Mouse (Mus musculus) ES-E14 (cell line): ENCODE measurements around the gene Trpm8.

Experiments used
- CHD2 ChIP-seq: IDR thresholded peaks from 2 replicates; pipeline ENCODE4 v1.6.1; 2014; ENCODE audit warnings: mild to moderate bottlenecking, low read depth, low read length, inconsistent platforms
- ZC3H11A ChIP-seq: IDR thresholded peaks from 2 replicates; pipeline ENCODE4 v1.6.1; 2012; ENCODE audit warnings: low read depth, mild to moderate bottlenecking, inconsistent platforms, low read length, borderline replicate concordance
- ZNF384 ChIP-seq: IDR thresholded peaks from 2 replicates; pipeline ENCODE4 v1.6.1; 2012; ENCODE audit warnings: low read depth, low read length, inconsistent platforms

DNA sequence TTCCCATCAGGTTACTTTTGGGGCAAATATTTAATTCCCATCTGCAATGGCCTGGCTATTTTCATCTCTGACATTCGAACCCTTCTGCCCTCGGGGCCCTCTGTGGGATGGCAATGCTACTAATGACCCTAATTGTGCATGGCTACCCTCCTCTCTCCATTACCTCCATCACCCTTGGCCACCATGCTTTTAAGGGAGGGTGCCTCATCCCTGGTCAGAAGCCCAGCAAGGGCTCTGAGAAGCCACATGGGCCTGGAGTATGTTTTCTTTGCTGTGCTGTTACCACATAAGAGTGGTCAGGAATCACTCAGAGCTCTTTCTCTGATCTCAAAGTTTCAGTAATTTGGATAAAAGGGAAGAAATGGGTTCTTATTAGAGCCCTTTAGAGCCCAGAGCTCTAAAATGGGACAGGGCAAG is 22.1 kb downstream of the Trpm8 start:
- TF ChIP-seq CHD2 (no peak), ZC3H11A (no peak), ZNF384 (no peak)
